Mouse (Mus musculus): ENCODE data around the gene Lsm12. TPM values are rescaled to one million over a fixed set of nuclear protein-coding genes. Genes with fewer than 3 reads are reported as not detected.

Lsm12 gene
- polyA plus RNA-seq, 1 experiment from 2014 or later = 141 TPM

DNA sequence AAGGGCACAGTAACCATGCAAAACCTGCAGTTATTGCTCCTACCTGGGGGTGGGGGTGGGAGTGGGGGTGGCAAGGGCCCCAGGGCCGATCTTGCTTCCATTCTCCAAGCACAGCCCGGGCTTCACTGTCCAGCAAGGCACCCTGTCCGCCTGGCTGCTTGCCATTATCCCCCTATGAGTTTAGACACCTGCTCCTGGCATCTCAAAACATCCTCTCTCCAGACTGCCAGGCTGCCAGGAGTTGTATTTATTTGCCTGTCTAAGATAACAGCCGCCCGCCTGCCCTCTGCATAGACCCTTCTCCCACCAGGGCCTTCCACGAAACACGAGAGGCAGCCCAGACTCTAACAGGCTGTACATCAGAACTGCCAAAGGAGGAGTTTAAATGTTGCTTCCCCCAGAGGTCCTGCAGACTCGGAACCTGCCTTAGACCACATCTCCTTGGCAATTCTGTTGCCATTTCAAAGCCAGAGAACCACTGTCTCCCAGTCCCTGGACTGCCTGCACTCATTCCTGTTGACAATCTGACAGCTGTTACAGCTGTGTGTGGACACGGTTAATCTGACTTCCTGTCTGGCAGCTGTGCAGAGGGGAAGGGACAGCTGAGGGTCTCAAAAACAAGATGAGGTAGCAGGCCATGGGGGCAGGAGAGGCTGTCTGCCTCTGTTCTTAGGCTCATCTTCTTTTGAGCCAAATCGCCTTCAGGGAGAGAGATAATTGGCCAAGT lies 29.5 kb upstream of the Lsm12 start:
- 0 out of 2 replicates have a peak overlapping the region, but pooled peaks have one; percentile 19 for H3K9ac ChIP-seq (replicated peaks)
- no peaks in the 10 kb centered on the region for H3K9me3 ChIP-seq
- peaks cover 79% of the 10 kb centered on the region for H3K4me1 ChIP-seq (replicated peaks)
- H3K4me2 ChIP-seq (replicated peaks) = no peak overlapping the region
- WGBS = 63% methylated on average over 10 of the region's 10 CpGs
- peaks cover 21% of the 10 kb centered on the region for H3K36me3 ChIP-seq
- no peak overlapping the region for H3K4me3 ChIP-seq (replicated peaks)
- no peaks in the 10 kb centered on the region for H3K27me3 ChIP-seq
- no peak for ATAC-seq
- no peak overlapping the region for H3K27ac ChIP-seq

DNA sequence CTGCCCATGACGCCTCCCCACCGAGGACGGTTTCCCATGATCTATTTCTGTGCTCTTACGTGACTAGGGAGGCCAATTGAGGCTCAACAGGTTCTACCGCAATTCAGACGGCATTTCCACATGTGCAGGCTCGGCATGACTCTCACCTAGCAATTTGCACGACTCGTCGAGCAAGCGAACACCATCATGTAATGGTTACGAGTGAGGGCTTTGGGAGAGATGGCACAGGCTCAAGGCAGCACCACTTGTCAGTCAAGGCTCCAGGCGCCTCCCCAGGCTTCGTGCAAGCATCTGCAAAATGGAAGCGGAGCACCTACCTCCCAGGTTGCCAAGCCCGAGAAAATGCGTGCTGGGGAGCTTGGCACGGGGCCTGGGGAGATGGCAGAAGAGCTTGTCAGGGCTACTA lies 26.8 kb upstream of the Lsm12 start:
- H3K27ac ChIP-seq = no peak overlapping the region
- peaks cover 9% of the 10 kb centered on the region for H3K36me3 ChIP-seq
- no peak for ATAC-seq
- H3K4me3 ChIP-seq (replicated peaks) = no peak overlapping the region
- H3K9ac ChIP-seq (replicated peaks) = no peak overlapping the region
- H3K27me3 ChIP-seq = no peaks in the 10 kb centered on the region
- H3K9me3 ChIP-seq = no peaks in the 10 kb centered on the region
- no peak overlapping the region for H3K4me2 ChIP-seq (replicated peaks)
- 76% methylated on average over 18 of the region's 18 CpGs for WGBS
- H3K4me1 ChIP-seq (replicated peaks) = peaks cover 79% of the 10 kb centered on the region

DNA sequence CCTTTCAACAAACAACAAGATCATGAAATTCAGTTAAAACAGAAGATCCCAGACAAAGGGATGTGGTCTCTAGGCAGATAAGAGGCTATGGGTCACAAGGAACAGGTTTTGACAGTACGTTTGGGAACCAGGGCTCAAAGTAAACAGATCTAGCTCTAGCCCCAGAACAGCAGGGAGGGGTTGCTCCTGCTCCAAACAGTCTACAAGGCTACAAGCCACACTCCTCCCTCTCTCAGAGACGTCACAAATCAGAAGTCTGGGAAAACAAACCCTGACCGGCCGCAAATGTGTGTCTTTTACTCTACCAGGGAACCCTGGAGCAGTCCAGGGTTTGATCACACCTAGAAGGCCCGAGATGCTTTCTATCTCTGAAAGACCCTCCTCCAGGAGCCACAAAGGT lies 25.9 kb upstream of the Lsm12 start:
- H3K36me3 ChIP-seq = peaks cover 18% of the 10 kb centered on the region
- no peak overlapping the region; the same call in 1 of the 2 replicates for H3K9ac ChIP-seq (replicated peaks)
- no peak overlapping the region for H3K4me3 ChIP-seq (replicated peaks)
- 79% methylated on average over 5 of the region's 5 CpGs for WGBS
- no peak overlapping the region for H3K27ac ChIP-seq
- peaks cover 77% of the 10 kb centered on the region for H3K4me1 ChIP-seq (replicated peaks)
- no peaks in the 10 kb centered on the region for H3K9me3 ChIP-seq
- ATAC-seq = no peak
- no peak overlapping the region for H3K4me2 ChIP-seq (replicated peaks)
- no peaks in the 10 kb centered on the region for H3K27me3 ChIP-seq

DNA sequence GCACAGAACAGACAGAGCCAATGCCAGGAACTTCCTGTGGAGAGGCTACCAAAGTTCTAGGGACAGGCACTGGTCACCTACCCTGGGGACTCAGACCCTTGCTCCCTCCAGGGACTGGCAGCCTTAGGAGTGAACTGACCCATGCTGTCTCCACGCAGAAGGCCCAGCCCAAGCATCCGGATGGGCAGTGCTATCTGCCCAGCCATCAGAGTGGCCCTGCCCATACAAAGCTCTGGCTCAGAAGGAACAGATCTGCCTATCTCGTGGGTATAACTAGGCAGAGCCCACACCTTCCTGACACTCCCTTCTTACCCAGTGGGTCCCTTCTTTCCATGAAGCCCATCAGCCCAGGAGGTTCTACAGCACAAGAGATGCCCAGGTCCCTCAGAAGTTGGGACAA lies 25.1 kb upstream of the Lsm12 start:
- H3K27ac ChIP-seq = no peak overlapping the region
- H3K36me3 ChIP-seq = peaks cover 26% of the 10 kb centered on the region
- WGBS = 66% methylated on average over 3 of the region's 3 CpGs
- H3K4me2 ChIP-seq (replicated peaks) = no peak overlapping the region
- no peaks in the 10 kb centered on the region for H3K9me3 ChIP-seq
- peaks cover 69% of the 10 kb centered on the region for H3K4me1 ChIP-seq (replicated peaks)
- no peak overlapping the region for H3K4me3 ChIP-seq (replicated peaks)
- no peak for ATAC-seq
- H3K9ac ChIP-seq (replicated peaks) = 0 out of 2 replicates have a peak overlapping the region, but pooled peaks have one; percentile 20
- no peaks in the 10 kb centered on the region for H3K27me3 ChIP-seq

DNA sequence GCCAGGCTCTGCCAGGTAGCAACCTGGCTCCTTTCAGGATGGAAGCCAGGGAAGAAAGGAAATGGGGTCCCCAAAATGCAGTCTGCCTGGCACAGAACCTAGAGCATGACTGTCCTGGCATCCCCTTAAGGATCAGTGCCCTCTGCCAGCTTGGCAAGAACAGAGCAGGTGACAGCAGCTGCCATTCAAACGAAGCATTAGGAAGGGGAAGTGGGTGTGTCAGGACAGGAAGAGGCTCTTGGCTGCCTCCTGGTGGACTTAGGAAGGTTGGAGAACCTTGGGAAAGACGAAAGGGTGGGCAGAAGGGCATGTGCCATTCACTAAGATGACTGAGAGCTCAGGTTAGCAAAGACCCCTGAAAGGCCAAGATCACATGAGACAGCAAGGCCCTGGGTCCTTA lies 24.6 kb upstream of the Lsm12 start:
- Histone ChIP-seq H3K4me2 (replicated peaks) (no peak overlapping the region), H3K36me3 (peaks cover 30% of the 10 kb centered on the region), H3K27me3 (no peaks in the 10 kb centered on the region), H3K9me3 (no peaks in the 10 kb centered on the region), H3K4me3 (replicated peaks) (no peak overlapping the region), H3K27ac (peak overlapping the region; percentile 19; the same call in 1 of the 2 replicates), H3K4me1 (replicated peaks) (peaks cover 64% of the 10 kb centered on the region), H3K9ac (replicated peaks) (0 out of 2 replicates have a peak overlapping the region, but pooled peaks have one; percentile 20)
- no peak for ATAC-seq
- 27% methylated on average over 2 of the region's 2 CpGs for WGBS

DNA sequence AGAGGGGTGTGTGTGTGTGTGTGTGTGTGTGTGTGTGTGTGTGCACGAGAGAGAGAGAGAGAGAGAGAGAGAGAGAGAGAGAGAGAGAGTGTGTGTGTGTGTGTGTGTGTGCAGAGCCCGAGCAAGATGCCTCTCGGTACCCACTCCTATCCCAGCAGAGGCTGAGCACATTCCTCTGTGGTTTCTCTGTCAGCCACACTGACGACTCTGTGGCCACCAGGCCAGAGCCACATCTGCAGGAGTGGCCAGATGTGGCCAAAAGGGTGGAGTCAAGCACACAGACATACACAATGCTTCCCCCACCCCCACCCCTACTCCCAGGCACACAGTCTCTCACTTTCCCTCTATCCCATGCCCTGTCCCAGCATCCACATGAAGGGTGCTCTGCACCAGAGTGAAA lies 23.8 kb upstream of the Lsm12 start:
- H3K36me3 ChIP-seq = peaks cover 39% of the 10 kb centered on the region
- H3K4me2 ChIP-seq (replicated peaks) = no peak overlapping the region
- peaks cover 57% of the 10 kb centered on the region for H3K4me1 ChIP-seq (replicated peaks)
- H3K27ac ChIP-seq = peak overlapping the region; percentile 12; the same call in 1 of the 2 replicates
- no peaks in the 10 kb centered on the region for H3K9me3 ChIP-seq
- 31% methylated on average over 3 of the region's 4 CpGs for WGBS
- H3K9ac ChIP-seq (replicated peaks) = peak overlapping the region; percentile 20; the same call in 1 of the 2 replicates
- ATAC-seq = no peak; the same call in 1 of the 2 replicates
- no peak overlapping the region for H3K4me3 ChIP-seq (replicated peaks)
- no peaks in the 10 kb centered on the region for H3K27me3 ChIP-seq

DNA sequence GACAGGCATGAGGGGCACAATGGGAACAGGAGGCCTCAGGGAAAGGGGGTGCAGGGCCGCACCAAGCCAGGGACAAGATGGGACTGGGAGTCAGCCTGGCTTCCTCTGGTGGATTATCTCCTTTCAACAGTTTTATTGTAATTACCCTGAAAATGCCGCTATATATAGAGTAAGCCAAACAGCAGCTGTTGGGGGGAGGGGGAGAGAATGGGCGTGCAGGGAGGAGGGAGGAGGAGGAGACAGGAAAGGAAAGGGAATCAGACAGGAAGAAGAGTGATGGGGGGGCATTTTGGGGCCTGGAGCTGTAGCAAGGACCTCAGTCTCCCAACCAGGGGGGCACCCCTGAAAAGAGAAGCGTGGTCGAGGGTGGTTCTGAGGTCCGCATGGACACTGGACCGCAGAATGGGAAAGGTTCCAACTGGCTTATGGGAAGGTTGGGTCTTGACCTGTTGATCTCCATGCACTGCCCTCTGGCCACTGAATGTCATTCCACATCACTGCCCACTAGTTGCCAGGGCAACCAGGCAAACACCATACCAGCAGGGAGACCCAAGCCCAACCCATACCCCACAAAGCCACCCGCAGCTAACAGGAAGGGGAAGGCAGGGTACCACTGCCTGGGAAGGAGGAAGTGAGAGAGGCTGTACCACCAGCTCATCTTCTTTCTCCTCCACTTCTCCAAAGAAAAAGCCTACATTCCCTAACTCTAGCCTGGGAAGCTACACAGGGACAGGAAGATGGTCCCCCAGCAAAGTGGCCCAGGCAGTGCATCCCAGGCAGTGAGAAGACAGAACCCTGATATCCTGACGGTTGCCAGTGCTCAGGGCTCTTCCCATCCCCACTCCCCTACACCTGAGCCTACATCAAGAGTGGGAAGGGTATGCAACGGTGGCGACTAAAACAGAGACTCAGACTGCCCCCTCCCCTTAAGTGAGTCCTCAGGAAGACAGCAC lies 23.0 kb upstream of the Lsm12 start:
- H3K4me2 ChIP-seq (replicated peaks) = peak overlapping the region; percentile 4
- peak overlapping the region; percentile 36; the same call in 1 of the 2 replicates for H3K27ac ChIP-seq
- H3K9me3 ChIP-seq = no peaks in the 10 kb centered on the region
- peaks cover 46% of the 10 kb centered on the region for H3K36me3 ChIP-seq
- 17% methylated on average over 11 of the region's 11 CpGs for WGBS
- no peaks in the 10 kb centered on the region for H3K27me3 ChIP-seq
- no peak overlapping the region for H3K4me3 ChIP-seq (replicated peaks)
- peaks cover 51% of the 10 kb centered on the region for H3K4me1 ChIP-seq (replicated peaks)
- peak overlapping the region; percentile 15; the same call in 1 of the 2 replicates for H3K9ac ChIP-seq (replicated peaks)
- ATAC-seq = no peak; the same call in 1 of the 2 replicates

DNA sequence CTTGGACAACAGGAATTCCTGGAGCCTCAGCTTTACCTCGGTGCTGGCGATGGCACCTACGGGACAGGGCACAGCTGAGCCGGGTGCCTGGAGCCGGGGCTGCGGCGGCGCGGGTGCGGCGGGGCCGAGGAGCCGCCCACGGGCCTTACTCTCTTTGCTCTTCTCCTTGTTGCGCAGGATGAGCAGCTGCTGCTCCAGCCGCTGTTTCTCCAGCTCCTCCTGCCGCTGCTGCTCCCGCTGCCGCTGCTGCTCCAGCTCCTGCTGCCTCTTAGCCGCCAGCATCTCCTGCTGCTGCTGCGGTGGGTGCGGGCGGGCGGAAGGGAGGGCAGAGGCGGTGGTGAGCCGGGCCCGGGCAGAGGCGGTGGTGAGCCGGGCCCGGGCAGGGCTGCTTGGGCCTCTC lies 21.4 kb upstream of the Lsm12 start:
- H3K4me2 ChIP-seq (replicated peaks) = no peak overlapping the region
- ATAC-seq = no peak
- peaks cover 49% of the 10 kb centered on the region for H3K4me1 ChIP-seq (replicated peaks)
- H3K9me3 ChIP-seq = no peaks in the 10 kb centered on the region
- 0 out of 2 replicates have a peak overlapping the region, but pooled peaks have one; percentile 6 for H3K9ac ChIP-seq (replicated peaks)
- WGBS = 72% methylated on average over 22 of the region's 30 CpGs
- H3K4me3 ChIP-seq (replicated peaks) = no peak overlapping the region
- peaks cover 53% of the 10 kb centered on the region for H3K36me3 ChIP-seq
- no peak overlapping the region; the same call in 1 of the 2 replicates for H3K27ac ChIP-seq
- no peaks in the 10 kb centered on the region for H3K27me3 ChIP-seq

DNA sequence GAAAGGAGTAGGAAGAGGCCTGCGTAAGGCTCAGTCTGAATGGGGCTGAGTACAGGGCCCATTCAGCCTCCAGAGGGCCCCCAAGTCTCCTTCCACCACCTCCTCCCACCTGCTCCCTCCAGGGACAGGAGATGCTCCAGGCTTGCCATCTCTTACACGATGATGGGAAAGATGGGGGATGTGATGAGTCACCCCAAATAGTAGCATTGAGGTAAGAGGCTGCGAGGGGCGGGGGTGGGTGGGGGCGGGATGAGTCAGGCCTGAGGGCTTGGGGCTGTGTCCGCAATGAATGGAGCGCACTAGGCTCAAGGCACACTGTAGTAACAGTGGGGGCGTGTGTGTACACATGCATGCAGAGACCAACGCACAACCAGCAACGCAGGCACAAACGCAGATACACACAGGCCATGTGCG lies 16.3 kb upstream of the Lsm12 start:
- Histone ChIP-seq H3K27ac (no peak overlapping the region), H3K4me2 (replicated peaks) (no peak overlapping the region), H3K9ac (replicated peaks) (no peak overlapping the region), H3K36me3 (peaks cover 97% of the 10 kb centered on the region), H3K9me3 (no peaks in the 10 kb centered on the region), H3K27me3 (no peaks in the 10 kb centered on the region), H3K4me1 (replicated peaks) (0 out of 2 replicates have a peak, but pooled peaks cover 2% of the 10 kb centered on the region), H3K4me3 (replicated peaks) (no peak overlapping the region)
- ATAC-seq = no peak
- 78% methylated on average over 12 of the region's 12 CpGs for WGBS

DNA sequence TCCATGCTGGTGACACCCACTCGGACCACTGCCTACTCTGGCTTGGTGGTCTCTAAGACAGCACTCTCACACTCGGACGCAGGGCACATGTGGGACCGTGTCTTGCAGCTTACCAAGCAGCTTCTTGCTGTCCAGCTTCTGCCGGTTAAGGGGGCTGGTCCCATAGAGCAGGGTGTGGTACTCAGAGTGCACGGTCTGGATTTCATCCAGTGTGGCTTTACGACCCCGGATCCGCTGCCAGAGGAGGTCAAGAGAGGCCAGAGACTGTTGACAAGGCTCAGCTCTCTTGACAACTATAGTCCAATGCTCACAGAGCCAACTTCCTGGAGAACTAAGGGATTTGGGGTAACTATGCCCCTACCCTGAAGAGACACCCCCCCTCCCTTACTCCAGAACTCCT lies 14.8 kb upstream of the Lsm12 start:
- WGBS = 91% methylated on average over 9 of the region's 9 CpGs

DNA sequence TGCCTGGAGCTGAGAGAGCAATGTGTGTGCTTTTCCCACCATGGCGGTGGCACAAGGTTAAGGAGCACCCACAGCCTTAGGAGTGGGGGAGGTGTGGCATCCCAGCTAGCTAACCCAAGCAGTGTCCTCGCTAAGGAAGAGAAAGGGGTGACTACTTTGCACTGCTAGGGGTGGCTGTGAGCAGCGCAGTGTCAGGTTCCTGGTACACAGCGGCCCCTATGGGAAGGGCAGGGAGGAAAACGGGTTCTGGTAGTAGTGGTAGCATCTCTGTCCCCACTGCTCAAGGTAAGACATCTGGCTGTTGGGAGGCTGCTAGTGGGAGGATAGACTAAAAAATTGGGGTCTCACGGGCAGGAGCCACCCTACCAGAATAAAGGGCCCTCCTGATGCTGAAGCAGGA lies 13.1 kb upstream of the Lsm12 start:
- 68% methylated on average over 6 of the region's 6 CpGs for WGBS
- H3K4me3 ChIP-seq (replicated peaks) = no peak overlapping the region
- H3K9ac ChIP-seq (replicated peaks) = no peak overlapping the region
- ATAC-seq = no peak
- peaks cover 98% of the 10 kb centered on the region for H3K36me3 ChIP-seq
- H3K27me3 ChIP-seq = no peaks in the 10 kb centered on the region
- H3K4me2 ChIP-seq (replicated peaks) = no peak overlapping the region
- H3K27ac ChIP-seq = no peak overlapping the region
- H3K9me3 ChIP-seq = no peaks in the 10 kb centered on the region
- no peaks in the 10 kb centered on the region for H3K4me1 ChIP-seq (replicated peaks)

More for the DNA sequence above, 14.8 kb upstream of the Lsm12 start:
- H3K9ac ChIP-seq (replicated peaks) = no peak overlapping the region
- no peaks in the 10 kb centered on the region for H3K9me3 ChIP-seq
- no peak overlapping the region for H3K27ac ChIP-seq
- H3K4me2 ChIP-seq (replicated peaks) = no peak overlapping the region
- no peak overlapping the region for H3K4me3 ChIP-seq (replicated peaks)
- H3K36me3 ChIP-seq = peaks cover 98% of the 10 kb centered on the region
- no peaks in the 10 kb centered on the region for H3K4me1 ChIP-seq (replicated peaks)
- ATAC-seq = no peak
- no peaks in the 10 kb centered on the region for H3K27me3 ChIP-seq

Measured in midbrain, embryonic 13.5 days (tissue).